Mouse (Mus musculus) liver, embryonic 14.5 days (tissue): ENCODE measurements around the gene Idnk. TPM values are rescaled to one million over a fixed set of nuclear protein-coding genes. Genes with fewer than 3 reads are reported as not detected.

Experiments used
- ATAC-seq: fragments of 200-750 bp; cut with Nextera tagmentation; 2 replicates; pipeline ENCODE4 v1.8.0; 2017; ENCODE audit warnings: moderate number of reproducible peaks, mild to moderate bottlenecking, moderate library complexity; ENCODE audit not compliant: insufficient read depth
- DNase-seq, 3 experiments: peaks; one replicate each; pipeline ENCODE4 v3.0.0-alpha.2; 2012 to 2013; ENCODE audit warnings: low read depth in 3 of 3, low spot score in 3 of 3
- H3K27ac ChIP-seq: fragments of 300-500 bp; sonication (generic); 2 replicates; pipeline ENCODE4 v1.5.1; 2014; ENCODE audit warnings: moderate library complexity, mild to moderate bottlenecking, control low read depth, inconsistent platforms
- H3K27me3 ChIP-seq: fragments of 300-500 bp; sonication (generic); 2 replicates; pipeline ENCODE4 v1.6.1; 2014; ENCODE audit warnings: mild to moderate bottlenecking, low read length, moderate library complexity; ENCODE audit not compliant: control insufficient read depth, insufficient read depth
- H3K36me3 ChIP-seq: fragments of 300-500 bp; sonication (generic); replicated peaks from 2 replicates; pipeline ENCODE4 v1.6.1; 2014; ENCODE audit warnings: low read depth; ENCODE audit not compliant: control insufficient read depth, insufficient read depth
- H3K4me1 ChIP-seq, 2 experiments: fragments of 200-500 bp in 1 of 2; fragments of 300-500 bp in 1 of 2; sonication (generic) in 1 of 2; replicated peaks; 2 replicates each; pipeline ENCODE4 v1.6.1; 2012 to 2014; ENCODE audit warnings: antibody characterized with exemption in 1 of 2, inconsistent platforms in 1 of 2, low read length in 1 of 2; ENCODE audit not compliant: control insufficient read depth in 2 of 2, insufficient read depth in 2 of 2
- H3K4me2 ChIP-seq: fragments of 300-500 bp; sonication (generic); 2 replicates; pipeline ENCODE4 v1.6.1; 2014; ENCODE audit warnings: low read depth, mild to moderate bottlenecking, control low read depth, moderate library complexity
- H3K4me3 ChIP-seq, 2 experiments: fragments of 200-500 bp in 1 of 2; fragments of 300-500 bp in 1 of 2; sonication (generic) in 1 of 2; 2 replicates each; pipeline ENCODE4 v1.5.1; 2012 to 2014; ENCODE audit warnings: low read depth in 2 of 2, low read length in 2 of 2, mild to moderate bottlenecking in 2 of 2, control low read depth in 1 of 2, inconsistent platforms in 1 of 2, moderate library complexity in 1 of 2; ENCODE audit not compliant: insufficient read depth in 1 of 2
- H3K9ac ChIP-seq: fragments of 300-500 bp; sonication (generic); replicated peaks from 2 replicates; pipeline ENCODE4 v1.6.1; 2014; ENCODE audit warnings: mild to moderate bottlenecking, control low read depth, moderate library complexity
- H3K9me3 ChIP-seq: fragments of 300-500 bp; sonication (generic); 2 replicates; pipeline ENCODE4 v1.6.1; 2016; ENCODE audit warnings: low read length, mixed read lengths; ENCODE audit not compliant: control insufficient read depth
- CTCF ChIP-seq: IDR thresholded peaks from 2 replicates; pipeline ENCODE4 v1.5.1; 2016; ENCODE audit warnings: antibody characterized with exemption, low read depth, control low read depth
- EP300 ChIP-seq: IDR thresholded peaks from 2 replicates; pipeline ENCODE4 v1.6.1; 2016; ENCODE audit warnings: antibody characterized with exemption, low read depth
- WGBS: fragments of 180-500 bp; shearing (Covaris S2); extraction: QIAGEN DNeasy Blood & Tissue Kit; methylation state at CpG from one replicate; pipeline ENCODE4 v1.1.7; 2014; ENCODE audit not compliant: insufficient replicate concordance; 5-methylcytosine and 5-hydroxymethylcytosine counted together
- polyA plus RNA-seq, 2 experiments: library from polyadenylated mRNA; depleted of rRNA in 1 of 2; stranded (reverse) in 1 of 2; unstranded in 1 of 2; fragments of >200 nt; fragmentation: Nextera tagmentation in 1 of 2; extraction: Ambion mirVana in 1 of 2; gene quantifications; 2 replicates each; pipeline versions ENCODE4 v1.2.1 to v1.2.3; 2012 to 2014

The Idnk gene
- polyA plus RNA-seq, 2 experiments = 6.9 to 17.7 TPM

DNA sequence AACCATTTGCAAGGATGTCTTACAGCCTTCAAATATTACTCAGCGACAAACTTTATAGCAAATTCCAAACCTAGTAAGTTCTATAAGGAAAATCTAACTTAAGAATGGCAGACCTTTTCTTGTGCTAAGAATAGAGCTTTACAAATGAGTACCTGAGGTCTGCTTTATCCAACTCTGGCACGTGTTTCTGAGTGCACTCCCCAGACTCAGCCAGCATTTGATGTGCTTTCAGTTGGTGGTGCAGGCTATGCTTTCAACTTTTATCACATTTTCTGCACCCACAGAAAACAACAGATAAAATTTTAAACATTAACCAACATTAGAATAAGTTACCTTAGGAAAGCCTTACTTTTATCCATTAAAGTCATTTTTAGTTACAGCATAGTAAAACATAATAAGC is 55.1 kb downstream of the Idnk start:
- 56% methylated on average over 2 of the region's 2 CpGs for WGBS
- Histone ChIP-seq H3K4me3 (no peak overlapping the region), H3K9ac (no peak overlapping the region), H3K27me3 (no peaks in the 10 kb centered on the region), H3K4me1 (peaks cover 15 to 21% of the 10 kb centered on the region in 2 experiments), H3K4me2 (no peak overlapping the region), H3K9me3 (no peaks in the 10 kb centered on the region), H3K36me3 (peaks cover 3% of the 10 kb centered on the region), H3K27ac (no peak overlapping the region)
- TF ChIP-seq EP300 (no peak), CTCF (no peak)
- ATAC-seq = no peak
- DNase-seq = no peak

DNA sequence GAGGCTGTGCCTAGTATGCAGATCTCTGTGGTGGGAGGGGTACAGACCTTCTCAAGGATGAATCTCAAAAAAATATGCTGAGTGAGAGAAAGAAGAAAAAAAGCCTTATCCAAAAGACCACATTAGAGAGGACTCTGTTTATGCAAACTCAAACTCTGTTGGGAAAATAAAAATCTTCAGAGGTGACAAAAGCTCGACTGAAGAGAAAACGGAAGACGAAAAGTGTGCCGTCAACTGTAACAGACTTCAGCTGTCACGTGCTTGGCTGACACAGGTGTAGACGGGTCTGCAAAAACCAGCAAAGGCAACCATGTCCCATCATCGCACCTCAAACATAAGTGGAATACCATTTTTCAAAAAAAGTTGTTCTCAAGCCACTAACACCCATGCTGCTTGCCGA is 56.4 kb downstream of the Idnk start:
- H3K4me3 ChIP-seq = peak overlapping the region in 1 of 2 experiments; percentile 98; a peak in 2 of 4 replicates
- no peaks in the 10 kb centered on the region for H3K27me3 ChIP-seq
- WGBS = 69% methylated on average over 8 of the region's 8 CpGs
- no peaks in the 10 kb centered on the region for H3K9me3 ChIP-seq
- H3K27ac ChIP-seq = no peak overlapping the region
- no peak for ATAC-seq
- peaks cover 3% of the 10 kb centered on the region for H3K36me3 ChIP-seq
- no peak for DNase-seq
- no peak for TF ChIP-seq CTCF
- TF ChIP-seq EP300 = no peak
- H3K4me2 ChIP-seq = peak overlapping the region; percentile 90
- H3K9ac ChIP-seq = peak overlapping the region; percentile 97; the same call in 1 of the 2 replicates
- peaks cover 15 to 21% of the 10 kb centered on the region in 2 experiments for H3K4me1 ChIP-seq

Other genes with a start within 250 kb of the Idnk start
- gene Spock1, start 249.3 kb upstream of the Idnk start, polyA plus RNA-seq (2012; rRNA removed) = 0.06 and 0.08 TPM in 2 replicates
- 0.09 TPM in 1 of 2 replicates, not detected in the other for gene Spock1, start 249.3 kb upstream of the Idnk start, polyA plus RNA-seq (2014; fragmentation: Nextera tagmentation; extraction: Ambion mirVana)
- gene Klhl3, start 44.1 kb upstream of the Idnk start, polyA plus RNA-seq (2012; rRNA removed) = 0.42 and 0.44 TPM in 2 replicates
- 0.51 and 0.63 TPM in 2 replicates for gene Klhl3, start 44.1 kb upstream of the Idnk start, polyA plus RNA-seq (2014; fragmentation: Nextera tagmentation; extraction: Ambion mirVana)
- 44.1 and 62.9 TPM in 2 replicates for gene Hnrnpa0, start 29.1 kb upstream of the Idnk start, polyA plus RNA-seq (2012; rRNA removed)
- gene Hnrnpa0, start 29.1 kb upstream of the Idnk start, polyA plus RNA-seq (2014; fragmentation: Nextera tagmentation; extraction: Ambion mirVana) = 9.7 and 10.5 TPM in 2 replicates
- gene Ubqln1, start 58.0 kb downstream of the Idnk start, polyA plus RNA-seq (2012; rRNA removed) = 28.8 and 32.6 TPM in 2 replicates
- 28.6 and 33.7 TPM in 2 replicates for gene Ubqln1, start 58.0 kb downstream of the Idnk start, polyA plus RNA-seq (2014; fragmentation: Nextera tagmentation; extraction: Ambion mirVana)
- gene Gkap1, start 118.0 kb downstream of the Idnk start, polyA plus RNA-seq (2012; rRNA removed) = 1.5 and 4.8 TPM in 2 replicates
- gene Gkap1, start 118.0 kb downstream of the Idnk start, polyA plus RNA-seq (2014; fragmentation: Nextera tagmentation; extraction: Ambion mirVana) = 2.9 and 3.8 TPM in 2 replicates
- gene Kif27, start 201.5 kb downstream of the Idnk start, polyA plus RNA-seq (2012; rRNA removed) = 0.06 and 0.07 TPM in 2 replicates
- 0.04 and 0.05 TPM in 2 replicates for gene Kif27, start 201.5 kb downstream of the Idnk start, polyA plus RNA-seq (2014; fragmentation: Nextera tagmentation; extraction: Ambion mirVana)
- gene 2210016F16Rik, start 227.6 kb downstream of the Idnk start, polyA plus RNA-seq (2012; rRNA removed) = 8.5 and 9.3 TPM in 2 replicates
- gene 2210016F16Rik, start 227.6 kb downstream of the Idnk start, polyA plus RNA-seq (2014; fragmentation: Nextera tagmentation; extraction: Ambion mirVana) = 20.2 and 21.9 TPM in 2 replicates
- gene Rmi1, start 244.6 kb downstream of the Idnk start, polyA plus RNA-seq (2012; rRNA removed) = 5.0 and 8.0 TPM in 2 replicates
- 11.0 and 12.0 TPM in 2 replicates for gene Rmi1, start 244.6 kb downstream of the Idnk start, polyA plus RNA-seq (2014; fragmentation: Nextera tagmentation; extraction: Ambion mirVana)
- gene Hnrnpk, start 245.7 kb downstream of the Idnk start, polyA plus RNA-seq (2012; rRNA removed) = 192 and 260 TPM in 2 replicates
- gene Hnrnpk, start 245.7 kb downstream of the Idnk start, polyA plus RNA-seq (2014; fragmentation: Nextera tagmentation; extraction: Ambion mirVana) = 584 and 624 TPM in 2 replicates